Mouse (Mus musculus) G1E (cell line): ENCODE results near the gene Dus4l. TPM values are rescaled to one million over a fixed set of nuclear protein-coding genes. Genes with fewer than 3 reads are reported as not detected.
A peak's percentile ranks its signal among the peaks of the same experiment; 100 is the strongest.
"Not testable (repeated sequence)": the region's sequence is repeated elsewhere in the genome, so short reads cannot be mapped to it uniquely, and the experiment has no call there.

Experiments used
- ATAC-seq: 2 replicates; pipeline ENCODE4 v1.8.0; 2016; ENCODE audit warnings: mild to moderate bottlenecking; ENCODE audit not compliant: insufficient number of reproducible peaks, poor library complexity, low FRiP score, severe bottlenecking; ENCODE audit errors: extremely low read depth
- DNase-seq: peaks from one replicate; pipeline ENCODE4 v3.0.0; 2012; ENCODE audit warnings: low spot score
- H3K27me3 ChIP-seq: 2 replicates; pipeline ENCODE4 v1.6.1; 2012; ENCODE audit warnings: mild to moderate bottlenecking, low read length, inconsistent platforms; ENCODE audit not compliant: insufficient read depth
- H3K36me3 ChIP-seq: replicated peaks from 2 replicates; pipeline ENCODE3; 2012; ENCODE audit warnings: mild to moderate bottlenecking, inconsistent platforms
- H3K4me1 ChIP-seq: 2 replicates; pipeline ENCODE4 v1.6.1; 2012; ENCODE audit warnings: low read depth, low read length, inconsistent platforms, mixed read lengths; ENCODE audit not compliant: insufficient read depth
- H3K4me3 ChIP-seq: 2 replicates; pipeline ENCODE4 v1.5.1; 2012; ENCODE audit warnings: low read depth, mild to moderate bottlenecking, inconsistent platforms, low read length, moderate library complexity, mixed read lengths
- H3K9me3 ChIP-seq: replicated peaks from 2 replicates; pipeline ENCODE4 v1.6.1; 2012; ENCODE audit warnings: inconsistent platforms
- CTCF ChIP-seq: IDR thresholded peaks from 2 replicates; pipeline ENCODE4 v1.5.1; 2012; ENCODE audit warnings: low read depth, low read length, inconsistent platforms, mixed read lengths
- GATA1 ChIP-seq: IDR thresholded peaks from 2 replicates; pipeline ENCODE4 v1.6.1; 2012; ENCODE audit warnings: borderline replicate concordance, low read length, inconsistent platforms, mixed read lengths
- GATA2 ChIP-seq: IDR thresholded peaks from 2 replicates; pipeline ENCODE4 v1.6.1; 2012; ENCODE audit warnings: low read depth, low read length, inconsistent platforms, borderline replicate concordance
- POLR2AphosphoS5 ChIP-seq: IDR thresholded peaks from 2 replicates; pipeline ENCODE4 v1.6.1; 2012; ENCODE audit warnings: low read depth, low read length, inconsistent platforms; ENCODE audit not compliant: insufficient replicate concordance
- TAL1 ChIP-seq: conservative IDR thresholded peaks from 2 replicates; pipeline ENCODE4 v1.6.1; 2012; ENCODE audit warnings: low read depth, low read length, inconsistent platforms, mixed read lengths
- polyA plus RNA-seq: library from polyadenylated mRNA; stranded (reverse); fragments of >175 nt; gene quantifications from 2 replicates; pipeline ENCODE4 v1.2.3, GENCODE M21; 2012
- total RNA-seq, 2 experiments: library from RNA; stranded (forward) in 1 of 2; stranded (reverse) in 1 of 2; fragments of 200-1000 nt in 1 of 2; fragments of >200 nt in 1 of 2; fragmentation: Nextera tagmentation in 1 of 2; gene quantifications; 2 replicates each; pipeline ENCODE4 v1.2.3; 2014 to 2017

Dus4l gene
- total and polyA plus RNA-seq, 3 experiments = 6.7 to 30.0 (median 16.0) TPM

DNA sequence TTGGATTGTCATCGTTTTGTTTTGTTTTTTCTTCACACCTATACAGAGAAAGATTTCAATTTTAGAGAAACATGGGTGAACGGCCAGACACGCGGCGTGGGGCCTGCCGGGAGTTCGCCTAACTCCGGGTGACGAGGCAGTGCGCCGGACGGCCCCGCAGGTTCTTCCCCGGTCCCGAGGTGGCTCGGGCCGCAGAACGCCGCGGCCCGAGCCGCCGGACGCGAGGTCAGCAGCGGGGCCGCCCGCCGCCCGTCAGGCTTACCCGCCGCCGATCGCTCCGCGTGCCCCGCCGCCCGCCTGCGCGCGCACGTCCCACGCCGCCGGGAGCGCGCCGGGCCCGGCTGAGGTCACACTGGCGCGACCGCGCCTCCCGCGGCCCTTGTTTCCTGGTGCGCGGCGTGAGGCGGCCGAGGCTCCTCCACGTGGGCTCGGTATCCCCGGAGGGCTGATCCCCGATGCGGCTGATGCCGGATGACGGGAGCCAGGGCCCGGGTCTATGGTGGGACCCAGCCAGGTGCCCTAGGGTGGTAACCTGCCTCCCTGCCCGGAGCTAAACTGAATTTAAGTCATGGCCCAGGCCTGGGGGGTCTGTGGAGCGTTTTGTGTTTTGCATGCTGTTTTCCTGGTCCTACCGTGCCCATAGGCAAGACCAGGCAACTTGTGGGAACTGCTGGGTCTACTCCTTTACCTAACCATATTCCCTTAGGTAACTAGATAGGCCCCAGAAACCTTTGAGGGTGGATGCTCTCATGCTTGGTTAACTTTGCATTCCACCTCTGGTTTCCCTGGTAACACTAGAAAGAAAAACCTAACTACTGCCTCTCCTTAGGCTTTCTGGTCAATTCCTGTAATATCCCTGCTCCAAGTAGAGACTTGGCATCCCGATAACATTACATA, 20.0 kb downstream of the Dus4l start, which contains the start of gene Bcap29:
Gene Bcap29 (minus strand): TSS at position 316 of the 897 bp plus-strand sequence.
- no peak for TF ChIP-seq TAL1
- TF ChIP-seq POLR2AphosphoS5 = no peak
- peak within 1 kb of the TSS; percentile 77 for H3K4me3 ChIP-seq
- no peaks in the 10 kb centered on the region for H3K9me3 ChIP-seq
- peak; percentile 94 for DNase-seq
- H3K36me3 ChIP-seq = peaks cover 43% of the 10 kb centered on the region
- peaks cover 34% of the 10 kb centered on the region for H3K4me1 ChIP-seq
- no peaks in the 10 kb centered on the region for H3K27me3 ChIP-seq
- ATAC-seq = peak; percentile 40; the same call in 1 of the 2 replicates

DNA sequence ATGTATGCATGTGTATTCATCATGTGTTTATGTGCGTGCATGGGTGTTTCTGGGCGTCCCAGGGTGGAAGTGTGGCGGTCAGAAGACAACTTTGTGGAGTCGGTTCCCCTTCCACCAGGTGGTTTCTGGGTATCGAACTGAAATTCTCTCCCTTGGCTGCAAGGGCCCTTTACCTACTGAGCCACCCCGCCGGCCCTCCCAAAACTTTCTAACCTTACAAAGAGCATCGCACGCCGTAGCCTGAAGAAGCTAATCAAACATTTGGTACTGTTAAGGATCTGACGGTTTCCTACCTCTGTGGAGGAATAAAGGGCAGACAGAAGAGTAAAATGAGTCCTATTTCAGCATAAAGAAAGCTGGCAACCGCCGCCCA, 20.7 kb downstream of the Dus4l start:
- peak; percentile 21 for DNase-seq
- no peak for TF ChIP-seq CTCF
- TF ChIP-seq GATA2 = no peak
- TF ChIP-seq GATA1 = no peak
- TF ChIP-seq TAL1 = no peak
- TF ChIP-seq POLR2AphosphoS5 = no peak
- Histone ChIP-seq H3K4me1 (peaks cover 34% of the 10 kb centered on the region), H3K27me3 (no peaks in the 10 kb centered on the region), H3K9me3 (no peaks in the 10 kb centered on the region), H3K36me3 (peaks cover 42% of the 10 kb centered on the region), H3K4me3 (peak overlapping the region; percentile 77)
- peak; percentile 41; the same call in 1 of the 2 replicates for ATAC-seq

DNA sequence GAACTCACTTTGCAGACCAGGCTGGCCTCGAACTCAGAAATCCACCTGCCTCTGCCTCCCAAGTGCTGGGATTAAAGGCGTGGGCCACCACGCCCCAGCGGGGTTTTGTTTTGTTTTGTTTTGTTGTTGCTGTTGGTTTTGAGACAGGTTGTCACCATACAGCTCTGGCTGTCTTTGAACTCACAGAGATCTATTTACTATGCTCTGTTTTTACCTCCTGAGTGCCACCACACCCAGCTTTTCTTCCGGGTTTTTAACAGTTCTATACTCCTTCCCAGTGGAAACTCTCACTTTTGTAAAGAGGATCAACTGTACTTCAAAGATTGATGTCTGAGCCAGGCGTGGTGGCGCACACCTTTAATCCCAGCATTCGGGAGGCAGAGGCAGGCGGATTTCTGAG, 26.2 kb downstream of the Dus4l start:
- not testable (repeated sequence) for DNase-seq, H3K9me3 ChIP-seq, H3K4me3 ChIP-seq, ATAC-seq, H3K27me3 ChIP-seq
- Histone ChIP-seq H3K4me1 (peaks cover 20% of the 10 kb centered on the region), H3K36me3 (peaks cover 88% of the 10 kb centered on the region)

DNA sequence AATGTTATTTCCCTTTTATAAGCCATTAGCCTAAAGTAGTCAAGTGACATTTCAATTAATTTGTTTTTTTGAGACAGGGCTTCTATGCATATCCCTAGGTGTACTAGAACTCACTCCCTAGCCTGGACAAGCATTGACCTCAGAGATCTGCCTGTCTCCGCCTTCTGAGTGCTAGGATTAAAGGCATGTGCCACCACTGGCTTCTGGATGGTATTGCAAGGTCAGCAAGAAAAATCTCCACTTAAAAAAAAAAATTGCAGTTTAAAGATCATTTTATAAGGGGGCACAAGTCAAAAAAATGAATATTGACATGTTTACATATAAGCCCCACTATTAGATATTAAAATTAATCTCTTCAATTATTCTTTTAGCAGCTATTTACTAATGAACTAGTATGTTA, 29.6 kb downstream of the Dus4l start:
- ATAC-seq (no peak), DNase-seq (no peak)
- TF ChIP-seq CTCF (no peak), GATA1 (no peak)
- Histone ChIP-seq H3K4me3 (no peak overlapping the region), H3K36me3 (peaks cover 89% of the 10 kb centered on the region), H3K4me1 (peaks cover 4% of the 10 kb centered on the region), H3K9me3 (no peaks in the 10 kb centered on the region), H3K27me3 (no peaks in the 10 kb centered on the region)

DNA sequence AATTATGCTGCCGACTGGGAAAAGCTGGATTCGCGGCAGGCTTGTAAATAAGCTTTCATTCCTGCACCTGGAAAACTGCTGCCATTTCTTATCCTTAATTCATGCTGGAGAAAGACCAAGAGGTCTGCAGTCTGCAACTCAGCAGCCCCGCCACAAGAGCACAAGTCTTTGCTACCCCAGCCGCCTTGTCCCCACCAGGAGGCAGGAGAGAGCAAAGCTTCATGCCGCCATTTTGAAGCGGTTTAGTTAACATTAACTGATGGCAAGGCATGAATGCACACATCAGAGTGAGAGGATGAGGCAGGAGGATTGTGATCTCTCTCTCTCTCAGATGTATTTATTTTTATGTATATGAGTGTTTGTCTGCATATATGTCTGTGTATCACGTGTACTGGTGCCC, 34.5 kb downstream of the Dus4l start:
- Histone ChIP-seq H3K4me1 (no peaks in the 10 kb centered on the region), H3K27me3 (no peaks in the 10 kb centered on the region), H3K36me3 (peaks cover 84% of the 10 kb centered on the region), H3K9me3 (no peaks in the 10 kb centered on the region), H3K4me3 (no peak overlapping the region)
- DNase-seq (no peak), ATAC-seq (no peak)
- TF ChIP-seq CTCF (no peak), GATA2 (no peak), TAL1 (no peak), POLR2AphosphoS5 (no peak)

DNA sequence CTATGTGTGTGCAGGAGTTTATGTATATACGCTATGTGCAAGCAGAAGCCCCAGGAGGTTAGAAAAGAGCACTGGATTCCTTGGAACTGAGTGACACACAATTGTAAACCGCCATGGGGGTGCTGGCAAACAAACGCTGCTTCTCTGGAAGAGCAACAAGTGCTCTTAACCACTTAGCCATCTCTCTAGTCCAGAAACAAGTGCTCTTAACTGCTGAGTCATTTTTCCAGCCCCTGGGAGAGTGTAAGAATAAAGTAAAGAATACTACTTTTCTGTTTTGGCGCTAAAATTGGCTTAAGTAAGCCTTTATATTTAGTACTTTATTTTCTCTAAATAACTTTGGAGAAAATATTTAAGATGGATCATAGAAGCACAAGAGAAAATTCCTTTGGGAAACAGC, 41.3 kb downstream of the Dus4l start:
- Histone ChIP-seq H3K27me3 (no peaks in the 10 kb centered on the region), H3K36me3 (peaks cover 82% of the 10 kb centered on the region), H3K4me1 (peaks cover 2% of the 10 kb centered on the region; the same call in 1 of the 2 replicates), H3K4me3 (no peak overlapping the region), H3K9me3 (no peaks in the 10 kb centered on the region)
- DNase-seq (no peak), ATAC-seq (no peak)
- no peak for TF ChIP-seq GATA2

DNA sequence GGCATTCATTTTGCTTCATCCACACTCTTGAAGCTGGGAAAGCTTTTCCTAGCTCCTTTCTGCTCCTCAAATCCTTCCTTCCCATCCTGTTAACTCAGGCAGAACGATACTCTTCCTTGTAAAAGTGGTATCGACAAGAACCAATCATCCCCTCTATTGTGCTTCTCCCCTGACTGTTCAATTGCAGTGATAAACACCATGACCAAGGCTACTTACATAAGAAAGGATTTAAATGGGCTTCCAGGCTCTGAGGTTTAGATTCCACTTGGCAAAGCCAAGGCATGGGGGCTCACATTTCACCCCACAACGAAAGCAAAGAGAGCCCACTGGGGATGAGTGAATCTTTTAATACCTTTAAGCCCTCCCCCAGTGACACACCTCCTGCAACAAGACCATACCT, 46.5 kb downstream of the Dus4l start:
- Histone ChIP-seq H3K4me3 (no peak overlapping the region), H3K9me3 (no peaks in the 10 kb centered on the region), H3K27me3 (no peaks in the 10 kb centered on the region), H3K36me3 (peaks cover 77% of the 10 kb centered on the region), H3K4me1 (peaks cover 6% of the 10 kb centered on the region; the same call in 1 of the 2 replicates)
- DNase-seq (no peak), ATAC-seq (no peak)
- TF ChIP-seq POLR2AphosphoS5 (no peak), GATA2 (no peak), TAL1 (no peak), GATA1 (no peak), CTCF (no peak)
